In the genomic region with DNA sequence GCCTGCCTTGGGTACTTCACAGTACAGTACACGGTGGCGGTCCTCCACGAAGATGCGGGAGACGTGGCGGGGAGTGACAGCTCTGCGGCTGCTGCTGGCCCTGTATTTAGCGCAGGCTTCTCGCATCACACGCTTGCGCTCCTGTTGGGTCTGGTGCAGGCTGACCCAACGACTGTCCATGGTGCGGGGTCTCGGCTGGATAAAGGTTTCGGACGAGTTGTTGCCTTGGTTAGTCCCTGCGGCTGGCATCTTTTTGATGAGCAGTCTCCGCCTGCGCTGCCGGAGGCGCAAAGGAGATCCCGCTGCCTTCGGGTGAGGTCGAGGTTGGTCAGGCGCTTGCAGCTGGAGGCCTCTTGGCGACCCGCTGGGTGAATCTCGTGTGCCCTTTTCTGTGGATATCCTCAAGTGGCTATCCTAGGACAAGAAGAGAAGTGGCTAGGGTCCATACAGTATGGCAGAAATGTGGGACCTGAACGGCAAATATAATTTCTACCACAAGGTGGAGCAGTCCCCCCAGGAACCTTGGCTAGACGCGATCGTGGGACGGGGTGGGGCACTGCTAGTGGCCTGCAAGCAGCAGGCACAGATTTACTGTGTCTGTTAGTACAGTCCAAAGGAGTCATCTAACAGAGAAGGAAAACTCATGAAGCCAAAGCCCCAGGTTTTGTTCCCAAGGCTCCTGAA, we compare ENCODE assay signal across 7 mouse cellular contexts. TPM values are rescaled to one million over a fixed set of nuclear protein-coding genes. Genes with fewer than 3 reads are reported as not detected.
DNase-seq lines count a peak whose midpoint lies in the region; ATAC-seq and TF ChIP-seq lines count a peak whose summit lies in the region.

No protein-coding gene starts in this region.

- intact Hi-C loops in gastrocnemius, postnatal 14 days (cut with DNase I; ENCODE audit: low total_unique reads), result loop anchor here (2.0 to 10.0 kb wide), 3 partner anchors 43 to 496 kb away; no protein-coding TSS in a partner anchor

- TF ChIP-seq CTCF in cortical plate, adult 2 months (IDR thresholded peaks at IDR 0.05; ENCODE audit: extremely low read depth, insufficient read depth, low read length), result peak; percentile 84

- ATAC-seq in megakaryocyte, adult 5-6 weeks (ENCODE audit: poor library complexity, severe bottlenecking), result peak; percentile 59

- peak; percentile 76 to 94 for DNase-seq in adrenal gland, adult (ENCODE audit: inconsistent age in 2 of 2, low spot score in 1 of 2)
- peak; percentile 79 for DNase-seq in gastrocnemius, postnatal 14 days
- peak; percentile 73 for DNase-seq in hindlimb bud, embryonic 11.5 days (ENCODE audit: extremely low spot score, low read depth, low spot score)
- peak; percentile 68 for DNase-seq in left cerebral cortex, adult 11 months (ENCODE audit: low spot score)
- DNase-seq in right cerebral cortex, postnatal 10 days (ENCODE audit: low spot score in 2 of 2), result peak; percentile 76 to 81

- TF ChIP-seq POLR2A in cortical plate, adult 2 months (IDR thresholded peaks at IDR 0.05; ENCODE audit: extremely low read depth, insufficient read depth, low read length), result no peak

- no peaks in the 10 kb centered on the region for H3K4me1 ChIP-seq in cortical plate, adult 2 months (ENCODE audit: control insufficient read depth, insufficient read depth, low read length)

- peak overlapping the region; percentile 7; the same call in 1 of the 2 replicates for H3K4me3 ChIP-seq in cortical plate, adult 2 months (ENCODE audit: insufficient read depth, low read length)

- H3K27ac ChIP-seq in cortical plate, adult 2 months (ENCODE audit: insufficient read depth, low read length), result no peak overlapping the region

RNA-seq across cellular contexts. Expression of a gene that starts 19.4 kb away (rescaled TPM):
- 19.6 and 21.5 TPM in 2 replicates for polyA plus RNA-seq in cortical plate, adult 2 months (2012; rRNA removed)
- total RNA-seq in gastrocnemius, postnatal 14 days (2021), result 10 to 100 TPM; 22.2 to 32.6 TPM
- 0.30 TPM in 1 of 2 replicates, not detected in the other for total RNA-seq in megakaryocyte, adult 5-6 weeks (2015)
- total RNA-seq in megakaryocyte, adult 5-6 weeks (2017), result 0.07 TPM in 1 of 2 replicates, not detected in the other

Comparison
In these comparisons a context has a peak if more than half of its experiments do, and no peak if none do; other contexts are left out.
1. RNA of a gene that starts 19.4 kb away (total RNA-seq): 22.2 to 32.6 TPM in gastrocnemius, postnatal 14 days; 0.07 to 0.30 TPM in megakaryocyte, adult 5-6 weeks; every median in the first group is over 10 times any median in the second.
2. Peak in every context shown above with its lines, with median percentiles within 50 percentile points of each other: DNase-seq.